Mouse (Mus musculus) small intestine, adult 2 months (tissue): Measurements from ENCODE around the gene Taar6. TPM values are rescaled to one million over a fixed set of nuclear protein-coding genes. Genes with fewer than 3 reads are reported as not detected.

Source experiments
- H3K27ac ChIP-seq: fragments of 200-500 bp; 2 replicates; pipeline ENCODE4 v1.5.1; 2012; ENCODE audit warnings: low read depth, low read length, control low read depth, inconsistent platforms; ENCODE audit not compliant: insufficient read depth
- H3K27me3 ChIP-seq: fragments of 200-500 bp; 2 replicates; pipeline ENCODE4 v1.6.1; 2012; ENCODE audit warnings: mild to moderate bottlenecking, moderate library complexity, low read length, inconsistent platforms; ENCODE audit not compliant: control insufficient read depth, insufficient read depth
- H3K36me3 ChIP-seq: fragments of 200-500 bp; 2 replicates; pipeline ENCODE4 v1.6.1; 2012; ENCODE audit warnings: mild to moderate bottlenecking, low read length, control low read depth, inconsistent platforms; ENCODE audit not compliant: control insufficient read depth, insufficient read depth
- H3K4me1 ChIP-seq: fragments of 200-500 bp; 2 replicates; pipeline ENCODE4 v1.6.1; 2012; ENCODE audit warnings: low read length, inconsistent platforms, mixed read lengths; ENCODE audit not compliant: control insufficient read depth, insufficient read depth, insufficient read length
- H3K4me3 ChIP-seq: fragments of 200-500 bp; 2 replicates; pipeline ENCODE4 v1.5.1; 2012; ENCODE audit warnings: low read depth, mild to moderate bottlenecking, control low read depth, inconsistent platforms, low read length, moderate library complexity
- CTCF ChIP-seq: fragments of 200-500 bp; IDR thresholded peaks from 2 replicates; pipeline ENCODE4 v1.5.1; 2012; ENCODE audit warnings: low read depth, mild to moderate bottlenecking, control low read depth, inconsistent platforms, low read length, moderate library complexity, mixed read lengths; ENCODE audit not compliant: insufficient replicate concordance, insufficient read length; ENCODE audit errors: extremely low read depth
- POLR2A ChIP-seq: fragments of 200-500 bp; IDR thresholded peaks from 2 replicates; pipeline ENCODE4 v1.6.1; 2012; ENCODE audit warnings: low read depth, mild to moderate bottlenecking, control low read depth, inconsistent platforms, low read length, moderate library complexity
- WGBS: fragments of 180-500 bp; shearing (Covaris S2); methylation state at CpG from one replicate; pipeline ENCODE4 v1.1.7; 2018; 5-methylcytosine and 5-hydroxymethylcytosine counted together
- polyA plus RNA-seq: library from polyadenylated mRNA; depleted of rRNA; stranded (reverse); fragments of >200 nt; gene quantifications from 2 replicates; pipeline ENCODE4 v1.2.3, GENCODE M21; 2012; rRNA removed

Taar6 gene
- polyA plus RNA-seq: not detected in 2 replicates

DNA sequence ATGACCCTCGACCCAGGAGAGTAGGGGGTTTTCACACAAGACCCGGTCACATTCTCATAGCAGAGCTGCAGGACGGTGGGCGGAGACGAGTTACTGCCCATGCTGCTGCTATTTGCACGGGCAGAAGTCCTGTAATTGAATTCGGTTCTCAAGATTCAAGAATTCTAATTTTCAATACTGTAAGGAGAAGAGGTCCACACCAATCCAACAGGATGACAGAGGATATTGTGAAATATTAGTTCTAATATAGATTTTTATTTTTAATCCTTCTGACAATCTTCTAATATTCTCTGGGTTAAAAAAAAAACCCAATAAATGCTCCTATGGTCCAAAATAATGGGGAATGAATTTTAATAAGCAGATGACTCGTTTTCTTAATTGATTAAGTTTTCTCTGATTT lies at the start of gene Taar6:
Gene Taar6, minus strand, starts transcription at position 101 of the 400 bp plus-strand sequence.
- WGBS: 82% methylated on average over 8 of the region's 8 CpGs
- Histone ChIP-seq H3K4me1 (no peaks in the 10 kb centered on the region), H3K27me3 (no peaks in the 10 kb centered on the region), H3K27ac (no peak within 1 kb of the TSS), H3K36me3 (no peaks in the 10 kb centered on the region), H3K4me3 (no peak within 1 kb of the TSS)
- no peak for TF ChIP-seq POLR2A
- no peak for TF ChIP-seq CTCF

DNA sequence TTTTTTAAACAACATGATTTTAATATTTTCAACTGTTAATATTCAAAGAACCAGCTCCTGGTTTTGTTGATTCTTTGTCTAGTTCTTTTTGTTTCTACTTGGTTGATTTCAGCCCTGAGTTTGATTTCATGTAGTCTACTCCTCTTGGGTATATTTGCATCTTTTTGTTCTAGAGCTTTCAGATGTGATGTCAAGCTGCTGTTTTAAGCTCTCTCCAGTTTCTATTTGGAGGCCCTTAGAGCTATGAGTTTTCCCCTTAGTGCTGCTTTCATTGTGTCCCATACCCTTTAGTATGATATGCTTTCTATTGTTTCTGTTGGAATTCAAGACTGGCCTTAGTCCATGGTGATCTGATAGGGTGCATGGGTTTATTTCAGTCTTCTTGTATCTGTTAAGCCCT lies 45.9 kb upstream of the Taar6 start:
- Histone ChIP-seq H3K4me1 (no peaks in the 10 kb centered on the region), H3K36me3 (no peaks in the 10 kb centered on the region), H3K4me3 (no peak overlapping the region), H3K27ac (no peak overlapping the region), H3K27me3 (no peaks in the 10 kb centered on the region)
- no peak for TF ChIP-seq POLR2A
- TF ChIP-seq CTCF: no peak

DNA sequence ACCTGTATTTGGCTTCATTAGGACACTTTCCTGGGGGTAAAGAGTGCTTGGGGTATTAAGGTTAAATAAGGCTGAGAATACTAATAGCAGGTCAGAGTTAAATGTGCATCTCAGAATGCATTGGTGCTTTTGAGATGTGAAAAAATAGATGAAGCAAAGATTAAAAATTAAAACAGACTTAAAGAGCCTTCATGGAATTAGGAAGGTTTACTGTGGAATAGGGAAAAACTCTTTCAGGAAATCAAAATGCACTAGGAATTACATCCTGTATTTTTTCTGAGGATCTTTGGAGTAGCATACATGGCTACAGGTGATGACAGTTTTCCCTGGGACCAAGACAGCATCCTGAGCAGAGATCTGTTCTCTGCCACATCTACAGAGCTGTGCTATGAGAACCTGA lies 41.5 kb upstream of the Taar6 start, which contains the start of gene Taar7d:
Gene Taar7d, plus strand, starts transcription at position 301 of the 400 bp plus-strand sequence.
- Histone ChIP-seq H3K27me3 (no peaks in the 10 kb centered on the region), H3K36me3 (no peaks in the 10 kb centered on the region), H3K4me3 (no peak within 1 kb of the TSS), H3K4me1 (no peaks in the 10 kb centered on the region), H3K27ac (no peak within 1 kb of the TSS)
- TF ChIP-seq POLR2A (no peak), CTCF (no peak)

- Histone ChIP-seq H3K27me3 (no peaks in the 10 kb centered on the region), H3K27ac (no peak overlapping the region), H3K4me1 (no peaks in the 10 kb centered on the region), H3K4me3 (no peak overlapping the region), H3K36me3 (no peaks in the 10 kb centered on the region)
- TF ChIP-seq CTCF: no peak
- TF ChIP-seq POLR2A: no peak
- WGBS: 86% methylated on average over 1 of the region's 1 CpGs
Observed at GRCm38 (mm10) chr10:24008143-24008542, 22.7 kb upstream of the Taar6 start.

GRCm38 (mm10) chr10:24007034-24007433 lies 21.6 kb upstream of the Taar6 start:
- 43% methylated on average over 2 of the region's 2 CpGs for WGBS
- Histone ChIP-seq H3K36me3 (no peaks in the 10 kb centered on the region), H3K4me3 (no peak overlapping the region), H3K27me3 (no peaks in the 10 kb centered on the region), H3K27ac (no peak overlapping the region), H3K4me1 (no peaks in the 10 kb centered on the region)
- no peak for TF ChIP-seq CTCF
- TF ChIP-seq POLR2A: no peak

GRCm38 (mm10) chr10:24006442-24006841 lies 21.0 kb upstream of the Taar6 start:
- no peaks in the 10 kb centered on the region for H3K36me3 ChIP-seq
- H3K4me1 ChIP-seq: no peaks in the 10 kb centered on the region
- no peak overlapping the region for H3K4me3 ChIP-seq
- H3K27me3 ChIP-seq: no peaks in the 10 kb centered on the region
- WGBS: 63% methylated on average over 1 of the region's 1 CpGs
- TF ChIP-seq CTCF (no peak), POLR2A (no peak)
- H3K27ac ChIP-seq: no peak overlapping the region

GRCm38 (mm10) chr10:23999639-24000038 lies 14.2 kb upstream of the Taar6 start, which contains the start of gene Taar7b:
Gene Taar7b (plus strand): TSS chr10:23999939.
- Histone ChIP-seq H3K4me1 (no peaks in the 10 kb centered on the region), H3K27me3 (no peaks in the 10 kb centered on the region), H3K36me3 (no peaks in the 10 kb centered on the region), H3K4me3 (no peak within 1 kb of the TSS), H3K27ac (no peak within 1 kb of the TSS)
- WGBS: 71% methylated on average over 1 of the region's 1 CpGs
- no peak for TF ChIP-seq POLR2A
- TF ChIP-seq CTCF: no peak
